Mouse (Mus musculus) CH12.LX (cell line): ENCODE data around the gene Adam22. TPM values are rescaled to one million over a fixed set of nuclear protein-coding genes. Genes with fewer than 3 reads are reported as not detected.

ENCODE experiments used
- DNase-seq: peaks from one replicate; pipeline ENCODE4 v3.0.0-alpha.2; 2013; ENCODE audit errors: extremely low read depth
- H3K27ac ChIP-seq: 2 replicates; pipeline ENCODE4 v1.5.1; 2012; ENCODE audit warnings: low read depth, mild to moderate bottlenecking, control low read depth, moderate library complexity; ENCODE audit not compliant: insufficient read depth
- H3K27me3 ChIP-seq: replicated peaks from 2 replicates; pipeline ENCODE3; 2012; ENCODE audit warnings: inconsistent platforms
- H3K36me3 ChIP-seq, 2 experiments: replicated peaks in 1 of 2; 2 replicates each; pipeline versions ENCODE3 to v1.6.1; 2012; ENCODE audit warnings: inconsistent platforms in 1 of 2, low read length in 1 of 2, mild to moderate bottlenecking in 1 of 2, mixed read lengths in 1 of 2, moderate library complexity in 1 of 2; ENCODE audit not compliant: control insufficient read depth in 1 of 2, insufficient read depth in 1 of 2
- H3K4me1 ChIP-seq, 2 experiments: 2 replicates each; pipeline ENCODE4 v1.6.1; 2012; ENCODE audit warnings: inconsistent platforms in 1 of 2, moderate library complexity in 1 of 2; ENCODE audit not compliant: insufficient read depth in 2 of 2, control insufficient read depth in 1 of 2
- H3K4me2 ChIP-seq: 2 replicates; pipeline ENCODE4 v1.6.1; 2012; ENCODE audit warnings: low read depth, mild to moderate bottlenecking, control low read depth; ENCODE audit not compliant: poor library complexity, insufficient read depth, severe bottlenecking
- H3K4me3 ChIP-seq, 3 experiments: fragments of 150-350 bp in 1 of 3; sonication (generic) in 1 of 3; replicated peaks in 1 of 3; 2 replicates each; pipeline versions ENCODE3 to v1.5.1; 2011 to 2012; ENCODE audit warnings: low read depth in 2 of 3, low read length in 2 of 3, mild to moderate bottlenecking in 2 of 3, moderate library complexity in 2 of 3, control low read depth in 1 of 3, improper control_type of control experiment in 1 of 3, inconsistent platforms in 1 of 3, mixed read lengths in 1 of 3; ENCODE audit not compliant: poor library complexity in 1 of 3
- H3K79me2 ChIP-seq: replicated peaks from 2 replicates; pipeline ENCODE4 v1.6.1; 2012; ENCODE audit warnings: mild to moderate bottlenecking, moderate library complexity; ENCODE audit not compliant: control insufficient read depth, poor library complexity, insufficient read depth, severe bottlenecking; ENCODE audit errors: extremely low read depth
- H3K9ac ChIP-seq: 2 replicates; pipeline ENCODE4 v1.6.1; 2012; ENCODE audit warnings: low read depth, mild to moderate bottlenecking, control low read depth, moderate library complexity; ENCODE audit not compliant: insufficient read depth
- H3K9me3 ChIP-seq: replicated peaks from 2 replicates; pipeline ENCODE3; 2012; ENCODE audit warnings: low read length, inconsistent platforms, mixed read lengths
- BHLHE40 ChIP-seq: IDR thresholded peaks from 2 replicates; pipeline ENCODE4 v1.6.1; 2011; ENCODE audit warnings: mild to moderate bottlenecking, low read depth, low read length, improper control_type of control experiment
- CHD2 ChIP-seq: IDR thresholded peaks from 2 replicates; pipeline ENCODE4 v1.6.1; 2011; ENCODE audit warnings: low read length, improper control_type of control experiment
- CTCF ChIP-seq, 2 experiments: IDR thresholded peaks in 1 of 2; conservative IDR thresholded peaks in 1 of 2; 2 replicates each; pipeline ENCODE4 v1.5.1; 2011 to 2012; ENCODE audit warnings: low read depth in 2 of 2, low read length in 2 of 2, improper control_type of control experiment in 1 of 2, inconsistent platforms in 1 of 2, mild to moderate bottlenecking in 1 of 2, moderate library complexity in 1 of 2
- GABPA ChIP-seq: IDR thresholded peaks from 2 replicates; pipeline ENCODE4 v1.6.1; 2012; ENCODE audit warnings: low read depth, low read length, improper control_type of control experiment, inconsistent platforms; ENCODE audit not compliant: insufficient replicate concordance
- HCFC1 ChIP-seq: IDR thresholded peaks from 2 replicates; pipeline ENCODE4 v1.6.1; 2012; ENCODE audit warnings: low read depth, mild to moderate bottlenecking, inconsistent platforms, low read length, improper control_type of control experiment
- JUN ChIP-seq: IDR thresholded peaks from 2 replicates; pipeline ENCODE4 v1.6.1; 2011; ENCODE audit warnings: low read depth, mild to moderate bottlenecking, low read length, improper control_type of control experiment, moderate library complexity; ENCODE audit not compliant: insufficient read depth
- JUND ChIP-seq: conservative IDR thresholded peaks from 2 replicates; pipeline ENCODE4 v1.6.1; 2011; ENCODE audit warnings: low read depth, low read length, improper control_type of control experiment
- MAFK ChIP-seq: IDR thresholded peaks from 2 replicates; pipeline ENCODE4 v1.6.1; 2011; ENCODE audit warnings: low read length, improper control_type of control experiment; ENCODE audit not compliant: insufficient replicate concordance
- MAX ChIP-seq: IDR thresholded peaks from 2 replicates; pipeline ENCODE4 v1.6.1; 2011; ENCODE audit warnings: low read length, improper control_type of control experiment
- MXI1 ChIP-seq: IDR thresholded peaks from 2 replicates; pipeline ENCODE4 v1.6.1; 2011; ENCODE audit warnings: mild to moderate bottlenecking, low read depth, low read length, improper control_type of control experiment
- MYC ChIP-seq: IDR thresholded peaks from 2 replicates; pipeline ENCODE4 v1.6.1; 2011; ENCODE audit warnings: low read depth, mild to moderate bottlenecking, improper control_type of control experiment, low read length
- NELFE ChIP-seq: IDR thresholded peaks from 2 replicates; pipeline ENCODE4 v1.6.1; 2011; ENCODE audit warnings: low read depth, low read length, improper control_type of control experiment
- PAX5 ChIP-seq: IDR thresholded peaks from 2 replicates; pipeline ENCODE4 v1.6.1; 2012; ENCODE audit warnings: low read length, inconsistent platforms, mixed read lengths
- POLR2AphosphoS2 ChIP-seq: IDR thresholded peaks from 2 replicates; pipeline ENCODE4 v1.6.1; 2011; ENCODE audit warnings: low read depth, low read length, improper control_type of control experiment
- RAD21 ChIP-seq: IDR thresholded peaks from 2 replicates; pipeline ENCODE4 v1.6.1; 2011; ENCODE audit warnings: low read depth, mild to moderate bottlenecking, low read length, improper control_type of control experiment, moderate library complexity
- RCOR1 ChIP-seq: conservative IDR thresholded peaks from 2 replicates; pipeline ENCODE4 v1.6.1; 2012; ENCODE audit warnings: low read depth, mild to moderate bottlenecking, inconsistent platforms, low read length, improper control_type of control experiment
- SMC3 ChIP-seq: IDR thresholded peaks from 2 replicates; pipeline ENCODE4 v1.6.1; 2011; ENCODE audit warnings: low read depth, low read length, improper control_type of control experiment
- TCF12 ChIP-seq: IDR thresholded peaks from 2 replicates; pipeline ENCODE4 v1.6.1; 2014; ENCODE audit warnings: low read depth, mild to moderate bottlenecking, inconsistent platforms, low read length, improper control_type of control experiment
- ZMIZ1 ChIP-seq: IDR thresholded peaks from 2 replicates; pipeline ENCODE4 v1.6.1; 2012; ENCODE audit warnings: low read depth, mild to moderate bottlenecking, inconsistent platforms, low read length, improper control_type of control experiment
- ZNF384 ChIP-seq: IDR thresholded peaks from 2 replicates; pipeline ENCODE4 v1.6.1; 2012; ENCODE audit warnings: low read depth, low read length, improper control_type of control experiment, inconsistent platforms
- dilution Hi-C: fragments of 300-500 bp; cut with MboI; formaldehyde crosslinking; loops from 2 replicates; pipeline ENCODE4 v1.14.3; 2020; ENCODE audit warnings: low sequenced_read_pairs; ENCODE audit not compliant: extremely low pct_unique_long_range_greater_than_20kb, extremely low pct_ligation_motif_present
- in situ Hi-C: fragments of 300-500 bp; cut with MboI; formaldehyde crosslinking; loops from 3 replicates; pipeline ENCODE4 v1.14.3; 2019; ENCODE audit warnings: low sequenced_read_pairs, low pct_ligation_motif_present, low pct_unique_long_range_greater_than_20kb, mixed read lengths
- polyA plus RNA-seq: library from polyadenylated mRNA; unstranded; fragments of >175 nt; gene quantifications from 2 replicates; pipeline ENCODE4 v1.2.1, GENCODE M21; 2012; ENCODE audit warnings: low read depth; ENCODE audit not compliant: insufficient read length
- total RNA-seq, 2 experiments: library from RNA; depleted of rRNA; stranded (reverse); fragments of 300-350 nt in 1 of 2; fragments of >200 nt in 1 of 2; gene quantifications; 2 replicates each; pipeline ENCODE4 v1.2.3; 2012 to 2014

Gene Adam22
- total RNA-seq (2012; rRNA removed): 0.38 and 0.55 TPM in 2 replicates
- total RNA-seq (2014; rRNA removed): 0.07 and 0.16 TPM in 2 replicates
- polyA plus RNA-seq: 0.14 and 0.19 TPM in 2 replicates

DNA sequence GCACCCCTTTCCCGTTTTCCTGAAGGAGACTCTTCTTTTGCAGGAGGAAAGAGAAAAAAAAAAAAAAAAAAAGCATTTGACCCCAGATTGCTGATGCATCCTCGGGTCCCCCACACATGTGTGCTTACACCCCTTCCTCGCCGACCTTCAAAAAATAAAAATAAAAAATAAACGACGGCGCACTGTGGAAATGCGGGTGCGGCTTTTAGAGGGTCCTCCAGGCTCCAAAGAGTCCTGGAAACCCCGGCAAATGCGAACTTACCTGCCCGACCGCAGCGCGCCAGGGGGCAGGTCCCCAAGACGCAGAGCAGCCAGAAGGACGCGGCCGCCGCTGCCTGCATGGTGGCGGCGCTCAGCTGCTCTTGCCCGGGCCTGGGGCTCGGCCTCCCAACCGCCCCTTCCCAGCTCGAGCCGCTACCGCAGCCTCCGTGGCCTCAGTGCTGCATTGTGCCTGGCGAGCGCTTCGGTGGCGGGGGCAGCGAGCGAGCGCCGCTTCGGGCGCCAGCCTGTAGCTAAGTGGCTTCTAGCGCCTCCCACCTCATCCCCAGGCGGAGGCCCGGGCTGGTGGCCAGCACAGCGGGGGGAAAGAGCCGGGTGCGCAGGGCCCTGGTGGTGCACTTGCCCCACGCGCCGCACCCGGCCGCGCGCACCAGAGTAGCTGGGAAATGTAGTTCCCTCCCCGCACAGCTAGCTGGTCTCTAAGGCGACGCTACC, at the start of gene Adam22:
Adam22 (minus strand) TSS at position 547 of the 714 bp plus-strand sequence.
- Histone ChIP-seq H3K79me2 (no peaks in the 10 kb centered on the region), H3K4me3 (no peak within 1 kb of the TSS), H3K4me1 (no peaks in the 10 kb centered on the region)
- DNase-seq: no peak
- dilution Hi-C loops: no loop called here
- TF ChIP-seq CHD2 (no peak), RCOR1 (no peak), NELFE (no peak), MAFK (no peak), MYC (no peak), BHLHE40 (no peak), PAX5 (no peak), HCFC1 (no peak), SMC3 (no peak), TCF12 (no peak), MAX (no peak), JUN (no peak), RAD21 (no peak)
- TF ChIP-seq, all 38 proteins: peak for 0
- H3K9ac ChIP-seq: no peak within 1 kb of the TSS
- no peaks in the 10 kb centered on the region for H3K27me3 ChIP-seq
- in situ Hi-C loops: no loop called here
- no peak within 1 kb of the TSS for H3K4me2 ChIP-seq
- peaks cover 6% of the 10 kb centered on the region for H3K9me3 ChIP-seq
- H3K36me3 ChIP-seq: no peaks in the 10 kb centered on the region
- H3K27ac ChIP-seq: no peak within 1 kb of the TSS

DNA sequence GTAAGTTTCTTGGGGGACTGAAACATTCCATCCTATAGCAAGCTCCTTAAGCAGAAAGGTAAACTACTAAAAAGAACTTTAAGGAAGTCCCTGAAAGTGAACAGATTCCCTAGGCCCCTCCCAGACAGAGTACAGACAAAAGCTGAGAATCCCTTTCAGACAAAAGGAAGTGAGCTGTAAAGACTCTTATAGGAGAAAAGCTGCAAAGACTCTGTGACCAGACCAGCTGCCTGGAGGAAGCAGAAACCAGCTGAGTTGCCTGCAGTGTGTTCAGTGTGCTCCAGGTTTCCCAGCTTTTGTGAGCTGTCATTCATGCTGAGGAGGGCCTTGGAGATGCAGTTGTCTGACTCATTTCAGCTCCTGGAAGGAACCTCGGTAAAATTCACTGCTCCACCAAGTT, 49.5 kb upstream of the Adam22 start:
- Histone ChIP-seq H3K79me2 (peaks cover 60% of the 10 kb centered on the region), H3K36me3 (peaks cover 23 to 77% of the 10 kb centered on the region in 2 experiments), H3K9me3 (no peaks in the 10 kb centered on the region), H3K4me1 (peaks cover 2 to 61% of the 10 kb centered on the region in 2 experiments; a peak in 3 of 4 replicates), H3K9ac (no peak overlapping the region)
- no peak for DNase-seq
- TF ChIP-seq ZMIZ1 (no peak), HCFC1 (no peak), NELFE (no peak), MAX (no peak), TCF12 (no peak), ZNF384 (no peak), CTCF (conservative IDR thresholded peaks at IDR 0.05 in 1 of 2, IDR thresholded peaks at IDR 0.05 in 1 of 2; ENCODE audit: low read depth in 2 of 2, low read length in 2 of 2) (no peak), GABPA (no peak), MXI1 (no peak), RAD21 (no peak), JUND (no peak), POLR2AphosphoS2 (no peak)
- TF ChIP-seq, all 38 proteins: peak for 0
- in situ Hi-C loops: no loop called here
- H3K4me2 ChIP-seq: no peak overlapping the region
- H3K27me3 ChIP-seq: no peaks in the 10 kb centered on the region
- dilution Hi-C loops: no loop called here
- H3K27ac ChIP-seq: no peak overlapping the region
- no peak overlapping the region for H3K4me3 ChIP-seq
